Mouse (Mus musculus): ENCODE results near the gene Cd209g. TPM values are rescaled to one million over a fixed set of nuclear protein-coding genes. Genes with fewer than 3 reads are reported as not detected.

Cd209g gene
- polyA plus RNA-seq, 1 experiment from 2014 or later, result not detected

Other genes with a start within 250 kb of the Cd209g start
- not detected in 2 replicates for gene Cd209b, start 207.3 kb upstream of the Cd209g start, polyA plus RNA-seq (2014; fragmentation: Nextera tagmentation; extraction: Ambion mirVana)
- 0.40 and 0.56 TPM in 2 replicates for gene Cd209c, start 179.4 kb upstream of the Cd209g start, polyA plus RNA-seq (2014; fragmentation: Nextera tagmentation; extraction: Ambion mirVana)
- not detected in 2 replicates for gene Cd209f, start 28.3 kb upstream of the Cd209g start, polyA plus RNA-seq (2014; fragmentation: Nextera tagmentation; extraction: Ambion mirVana)
- gene Evi5l, start 32.5 kb downstream of the Cd209g start, polyA plus RNA-seq (2014; fragmentation: Nextera tagmentation; extraction: Ambion mirVana), result 23.1 and 24.8 TPM in 2 replicates
- 25.9 and 31.9 TPM in 2 replicates for gene Prr36, start 83.4 kb downstream of the Cd209g start, polyA plus RNA-seq (2014; fragmentation: Nextera tagmentation; extraction: Ambion mirVana)
- 0.07 TPM in 1 of 2 replicates, not detected in the other for gene Lrrc8e, start 92.7 kb downstream of the Cd209g start, polyA plus RNA-seq (2014; fragmentation: Nextera tagmentation; extraction: Ambion mirVana)
- 20.8 and 22.7 TPM in 2 replicates for gene Map2k7, start 104.6 kb downstream of the Cd209g start, polyA plus RNA-seq (2014; fragmentation: Nextera tagmentation; extraction: Ambion mirVana)
- 0.59 and 1.00 TPM in 2 replicates for gene Gm49320, start 104.8 kb downstream of the Cd209g start, polyA plus RNA-seq (2014; fragmentation: Nextera tagmentation; extraction: Ambion mirVana)
- gene Tgfbr3l, start 114.1 kb downstream of the Cd209g start, polyA plus RNA-seq (2014; fragmentation: Nextera tagmentation; extraction: Ambion mirVana), result 1.2 and 2.0 TPM in 2 replicates
- gene Snapc2, start 119.0 kb downstream of the Cd209g start, polyA plus RNA-seq (2014; fragmentation: Nextera tagmentation; extraction: Ambion mirVana), result 53.9 and 64.6 TPM in 2 replicates
- 97.9 and 110 TPM in 2 replicates for gene Ctxn1, start 125.2 kb downstream of the Cd209g start, polyA plus RNA-seq (2014; fragmentation: Nextera tagmentation; extraction: Ambion mirVana)
- 67.4 and 70.7 TPM in 2 replicates for gene Timm44, start 141.8 kb downstream of the Cd209g start, polyA plus RNA-seq (2014; fragmentation: Nextera tagmentation; extraction: Ambion mirVana)
- 15.7 and 17.8 TPM in 2 replicates for gene Ccl25, start 191.1 kb downstream of the Cd209g start, polyA plus RNA-seq (2014; fragmentation: Nextera tagmentation; extraction: Ambion mirVana)
- gene Elavl1, start 191.3 kb downstream of the Cd209g start, polyA plus RNA-seq (2014; fragmentation: Nextera tagmentation; extraction: Ambion mirVana), result 366 and 369 TPM in 2 replicates